Mouse (Mus musculus) limb, embryonic 11.5 days (tissue): ENCODE data around the gene Mmp17. TPM values are rescaled to one million over a fixed set of nuclear protein-coding genes. Genes with fewer than 3 reads are reported as not detected.

Experiments used
- ATAC-seq: fragments of 200-750 bp; cut with Nextera tagmentation; 2 replicates; pipeline ENCODE4 v1.8.0; 2017; ENCODE audit warnings: low read depth; ENCODE audit not compliant: insufficient number of reproducible peaks, low FRiP score, low TSS enrichment
- DNase-seq: peaks from one replicate; pipeline ENCODE4 v3.0.0-alpha.2; 2015; ENCODE audit warnings: low spot score
- H3K27ac ChIP-seq: fragments of 300-500 bp; sonication (generic); replicated peaks from 2 replicates; pipeline ENCODE4 v1.5.1; 2014; ENCODE audit warnings: low read depth, mild to moderate bottlenecking, low read length
- H3K27me3 ChIP-seq: fragments of 300-500 bp; sonication (generic); 2 replicates; pipeline ENCODE4 v1.6.1; 2014; ENCODE audit warnings: mild to moderate bottlenecking, low read length, mixed read lengths; ENCODE audit not compliant: control insufficient read depth, insufficient read depth
- H3K36me3 ChIP-seq: fragments of 300-500 bp; sonication (generic); 2 replicates; pipeline ENCODE4 v1.6.1; 2014; ENCODE audit warnings: mild to moderate bottlenecking, low read length, moderate library complexity, mixed read lengths; ENCODE audit not compliant: control insufficient read depth, insufficient read depth
- H3K4me1 ChIP-seq: fragments of 300-500 bp; sonication (generic); 2 replicates; pipeline ENCODE4 v1.6.1; 2014; ENCODE audit warnings: low read length, mixed read lengths; ENCODE audit not compliant: control insufficient read depth, insufficient read depth
- H3K4me2 ChIP-seq: fragments of 300-500 bp; sonication (generic); 2 replicates; pipeline ENCODE4 v1.6.1; 2014; ENCODE audit warnings: low read depth, mild to moderate bottlenecking, moderate library complexity; ENCODE audit not compliant: severe bottlenecking
- H3K4me3 ChIP-seq: fragments of 300-500 bp; sonication (generic); 2 replicates; pipeline ENCODE4 v1.5.1; 2014; ENCODE audit warnings: low read depth, low read length
- H3K9ac ChIP-seq: fragments of 300-500 bp; sonication (generic); 2 replicates; pipeline ENCODE4 v1.6.1; 2014; ENCODE audit warnings: mild to moderate bottlenecking, low read length
- H3K9me3 ChIP-seq: fragments of 300-500 bp; sonication (generic); 2 replicates; pipeline ENCODE4 v1.6.1; 2016; ENCODE audit warnings: low read length; ENCODE audit not compliant: control insufficient read depth
- WGBS: fragments of 180-500 bp; shearing (Covaris S2); extraction: QIAGEN DNeasy Blood & Tissue Kit; methylation state at CpG from one replicate; pipeline ENCODE4 v1.1.7; 2014; 5-methylcytosine and 5-hydroxymethylcytosine counted together
- polyA plus RNA-seq: library from polyadenylated mRNA; unstranded; fragments of >200 nt; fragmentation: Nextera tagmentation; extraction: Ambion mirVana; gene quantifications from 2 replicates; pipeline ENCODE4 v1.2.1, GENCODE M21; 2014

The Mmp17 gene
- polyA plus RNA-seq, 1 experiment from 2014 or later, result 0.68 TPM

GRCm38 (mm10) chr5:129550790-129551189 is 33.2 kb upstream of the Mmp17 start:
- H3K9ac ChIP-seq, result no peak overlapping the region
- no peak overlapping the region for H3K4me3 ChIP-seq
- no peaks in the 10 kb centered on the region for H3K27me3 ChIP-seq
- DNase-seq (no peak), ATAC-seq (no peak)
- 95% methylated on average over 6 of the region's 6 CpGs for WGBS
- H3K27ac ChIP-seq, result no peak overlapping the region
- no peak overlapping the region for H3K4me2 ChIP-seq
- H3K4me1 ChIP-seq, result no peaks in the 10 kb centered on the region
- peaks cover 31% of the 10 kb centered on the region; the same call in 1 of the 2 replicates for H3K36me3 ChIP-seq
- H3K9me3 ChIP-seq, result no peaks in the 10 kb centered on the region

DNA sequence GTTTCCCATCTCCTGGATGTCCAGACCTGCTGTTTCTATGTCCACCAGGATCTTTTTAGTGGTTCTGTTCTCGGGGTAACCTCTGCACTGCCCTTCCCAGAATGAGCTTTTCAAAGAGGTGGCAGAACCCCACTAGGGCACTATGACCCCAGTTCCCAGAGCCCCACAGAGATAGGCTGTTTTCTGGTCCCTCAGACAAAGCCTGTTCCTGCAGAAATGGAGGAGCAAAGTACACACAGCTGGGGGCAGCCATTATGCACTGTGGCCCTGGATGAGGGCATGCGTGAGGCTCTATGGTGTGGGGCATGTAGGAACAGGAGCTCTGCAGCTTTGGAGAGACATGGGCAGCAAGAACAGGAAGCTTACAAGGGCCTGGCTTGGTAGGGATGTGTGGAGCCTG is 32.0 kb upstream of the Mmp17 start:
- H3K36me3 ChIP-seq, result peaks cover 32% of the 10 kb centered on the region; the same call in 1 of the 2 replicates
- WGBS, result 93% methylated on average over 2 of the region's 2 CpGs
- ATAC-seq, result no peak

DNA sequence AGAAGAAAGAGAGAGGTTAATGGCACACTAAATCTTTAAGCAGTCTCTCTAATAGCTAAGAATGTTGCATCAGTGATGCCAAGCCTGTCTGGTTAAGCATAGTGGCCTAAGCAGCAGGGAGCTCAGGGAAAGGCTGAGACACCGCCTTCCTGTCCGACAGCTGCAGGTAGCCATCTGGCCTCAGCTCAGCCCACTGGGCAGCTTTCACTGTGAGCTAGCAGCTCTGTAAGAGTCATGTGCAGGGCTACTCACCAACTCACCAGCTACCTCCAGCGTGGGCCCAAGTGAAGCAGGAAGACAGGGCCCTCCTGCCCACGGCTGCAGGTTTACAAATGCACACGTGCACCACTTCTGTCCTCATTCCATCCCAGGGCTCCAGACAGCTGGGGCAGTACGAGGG is 30.3 kb upstream of the Mmp17 start:
- ATAC-seq, result no peak
- H3K27me3 ChIP-seq, result no peaks in the 10 kb centered on the region
- no peaks in the 10 kb centered on the region for H3K9me3 ChIP-seq
- H3K27ac ChIP-seq, result no peak overlapping the region
- peaks cover 37% of the 10 kb centered on the region; the same call in 1 of the 2 replicates for H3K36me3 ChIP-seq
- no peak overlapping the region for H3K9ac ChIP-seq
- WGBS, result 94% methylated on average over 6 of the region's 6 CpGs
- no peaks in the 10 kb centered on the region for H3K4me1 ChIP-seq
- no peak overlapping the region for H3K4me3 ChIP-seq
- H3K4me2 ChIP-seq, result no peak overlapping the region
- DNase-seq, result no peak

More for the DNA sequence above, 32.0 kb upstream of the Mmp17 start:
- no peak for DNase-seq
- Histone ChIP-seq H3K4me1 (no peaks in the 10 kb centered on the region), H3K4me2 (no peak overlapping the region), H3K27ac (no peak overlapping the region), H3K9me3 (no peaks in the 10 kb centered on the region), H3K27me3 (no peaks in the 10 kb centered on the region), H3K9ac (no peak overlapping the region), H3K4me3 (no peak overlapping the region)

DNA sequence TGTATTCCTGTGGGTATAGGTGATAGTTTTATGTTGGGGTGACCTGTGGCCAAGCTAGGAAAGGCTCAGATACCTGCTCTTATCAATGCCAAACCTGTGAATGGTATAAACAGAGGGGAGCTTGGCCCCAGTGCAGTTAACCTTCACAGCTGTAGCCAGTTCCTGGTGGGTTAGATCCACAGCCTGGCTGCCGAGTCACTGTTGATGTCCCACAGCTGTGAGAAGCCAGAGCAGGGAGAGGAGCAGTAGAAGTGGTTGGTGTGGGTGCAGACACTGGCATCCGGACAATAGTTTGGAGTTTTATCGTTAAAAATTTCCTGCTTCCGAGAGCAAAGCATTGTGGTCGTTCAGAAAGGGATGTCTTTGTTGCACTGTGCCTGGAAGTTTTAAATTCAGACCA is 25.4 kb upstream of the Mmp17 start:
- Histone ChIP-seq H3K4me1 (no peaks in the 10 kb centered on the region), H3K9ac (no peak overlapping the region), H3K27ac (no peak overlapping the region), H3K9me3 (no peaks in the 10 kb centered on the region), H3K27me3 (no peaks in the 10 kb centered on the region), H3K4me2 (no peak overlapping the region), H3K4me3 (no peak overlapping the region), H3K36me3 (peaks cover 26% of the 10 kb centered on the region; the same call in 1 of the 2 replicates)
- ATAC-seq, result no peak
- DNase-seq, result no peak
- WGBS, result 87% methylated on average over 5 of the region's 5 CpGs

- H3K4me2 ChIP-seq, result no peak overlapping the region
- no peak for ATAC-seq
- H3K36me3 ChIP-seq, result peaks cover 24% of the 10 kb centered on the region; the same call in 1 of the 2 replicates
- no peaks in the 10 kb centered on the region for H3K4me1 ChIP-seq
- H3K9ac ChIP-seq, result no peak overlapping the region
- no peaks in the 10 kb centered on the region for H3K9me3 ChIP-seq
- 79% methylated on average over 11 of the region's 11 CpGs for WGBS
- no peak for DNase-seq
- H3K27ac ChIP-seq, result no peak overlapping the region
- H3K4me3 ChIP-seq, result no peak overlapping the region
- no peaks in the 10 kb centered on the region for H3K27me3 ChIP-seq
Measured at GRCm38 (mm10) chr5:129559283-129559682, 24.7 kb upstream of the Mmp17 start.

DNA sequence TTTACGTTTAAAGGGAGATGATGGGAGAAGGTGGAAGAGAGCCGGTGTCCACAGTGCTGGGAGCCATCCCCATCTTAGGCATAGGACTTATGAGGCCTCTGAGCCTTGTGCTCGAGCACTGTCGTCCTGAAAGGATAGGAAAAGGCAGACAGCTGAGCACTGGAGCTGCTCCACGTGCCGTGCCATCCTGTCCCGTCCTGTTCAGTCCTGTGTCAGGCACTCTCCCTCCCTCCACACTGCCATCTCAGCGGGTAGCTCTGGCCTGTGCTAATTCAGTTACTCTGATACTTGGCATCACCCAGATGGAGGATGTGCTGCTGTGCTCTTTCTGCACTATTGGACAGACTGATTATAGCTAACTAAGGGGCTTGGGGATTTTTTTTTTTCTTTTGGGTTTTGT is 21.6 kb upstream of the Mmp17 start:
- H3K9me3 ChIP-seq, result no peaks in the 10 kb centered on the region

GRCm38 (mm10) chr5:129568596-129568995 is 15.4 kb upstream of the Mmp17 start:
- no peak for ATAC-seq
- no peaks in the 10 kb centered on the region for H3K27me3 ChIP-seq

More for the DNA sequence above, 21.6 kb upstream of the Mmp17 start:
- no peak overlapping the region for H3K4me3 ChIP-seq
- no peak overlapping the region for H3K9ac ChIP-seq
- DNase-seq (no peak), ATAC-seq (no peak)
- no peak overlapping the region for H3K4me2 ChIP-seq
- 93% methylated on average over 8 of the region's 8 CpGs for WGBS
- H3K4me1 ChIP-seq, result no peaks in the 10 kb centered on the region
- no peaks in the 10 kb centered on the region for H3K27me3 ChIP-seq
- H3K36me3 ChIP-seq, result peaks cover 25% of the 10 kb centered on the region; the same call in 1 of the 2 replicates
- no peak overlapping the region for H3K27ac ChIP-seq

GRCm38 (mm10) chr5:129578201-129578600 is 5.8 kb upstream of the Mmp17 start:
- no peaks in the 10 kb centered on the region for H3K4me1 ChIP-seq
- ATAC-seq (no peak), DNase-seq (no peak)
- 67% methylated on average over 12 of the region's 12 CpGs for WGBS
- H3K4me2 ChIP-seq, result no peak overlapping the region
- H3K27ac ChIP-seq, result no peak overlapping the region
- peaks cover 12% of the 10 kb centered on the region for H3K27me3 ChIP-seq
- no peaks in the 10 kb centered on the region for H3K9me3 ChIP-seq
- H3K36me3 ChIP-seq, result no peaks in the 10 kb centered on the region; the same call in 1 of the 2 replicates
- no peak overlapping the region for H3K9ac ChIP-seq
- no peak overlapping the region for H3K4me3 ChIP-seq

More at GRCm38 (mm10) chr5:129568596-129568995, 15.4 kb upstream of the Mmp17 start:
- Histone ChIP-seq H3K9ac (no peak overlapping the region), H3K27ac (no peak overlapping the region), H3K4me1 (no peaks in the 10 kb centered on the region), H3K4me3 (no peak overlapping the region), H3K9me3 (no peaks in the 10 kb centered on the region), H3K36me3 (peaks cover 32% of the 10 kb centered on the region), H3K4me2 (no peak overlapping the region)
- WGBS, result 92% methylated on average over 4 of the region's 4 CpGs
- DNase-seq, result no peak

DNA sequence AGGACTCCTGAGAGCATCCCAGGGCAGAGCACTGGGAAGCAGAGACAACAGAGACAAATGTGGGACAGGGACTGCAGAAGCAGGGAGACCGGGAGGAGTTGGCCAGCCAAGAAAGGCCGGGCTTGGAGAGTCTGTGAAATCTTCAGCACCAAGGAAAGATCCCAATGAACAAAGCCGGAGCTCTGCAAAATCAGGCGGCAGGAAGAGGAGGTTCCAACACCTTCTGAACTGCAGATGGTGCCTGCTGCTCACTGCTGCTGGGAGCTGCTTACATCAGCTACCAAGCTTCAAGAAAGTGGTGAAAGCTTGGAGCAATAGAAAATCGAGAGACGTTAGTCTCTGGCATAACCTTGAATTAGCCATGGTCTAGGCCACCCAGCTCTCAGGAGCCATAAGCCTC is 3.9 kb upstream of the Mmp17 start:
- WGBS, result 13% methylated on average over 6 of the region's 6 CpGs
- no peaks in the 10 kb centered on the region for H3K9me3 ChIP-seq
- peaks cover 23% of the 10 kb centered on the region for H3K27me3 ChIP-seq
- no peak overlapping the region for H3K4me2 ChIP-seq
- H3K9ac ChIP-seq, result no peak overlapping the region
- H3K27ac ChIP-seq, result no peak overlapping the region
- ATAC-seq (no peak), DNase-seq (peak; percentile 35)
- no peak overlapping the region for H3K4me3 ChIP-seq
- no peaks in the 10 kb centered on the region for H3K36me3 ChIP-seq
- peaks cover 1% of the 10 kb centered on the region; the same call in 1 of the 2 replicates for H3K4me1 ChIP-seq
